Mouse (Mus musculus) adrenal gland, postnatal 10 days (tissue): Measurements from ENCODE around the gene Ftl1. TPM values are rescaled to one million over a fixed set of nuclear protein-coding genes. Genes with fewer than 3 reads are reported as not detected.
"Not testable (repeated sequence)": the region's sequence is repeated elsewhere in the genome, so short reads cannot be mapped to it uniquely, and the experiment has no call there.

ENCODE experiments used
- DNase-seq: peaks from one replicate; pipeline ENCODE4 v3.0.0; 2021; ENCODE audit warnings: mixed read lengths
- long read RNA-seq, 2 experiments: library from polyadenylated mRNA; stranded (forward); transcript quantifications; one replicate each; pipeline ENCODE4 v2.0.0; 2021
- total RNA-seq, 2 experiments: library from RNA; stranded (reverse); gene quantifications; 2 replicates each; pipeline ENCODE4 v1.2.3; 2021

The Ftl1 gene
- total RNA-seq, result 100 to 1,000 TPM; 527 to 606 TPM
- long read RNA-seq, experiment 1, transcript Ftl1-202 (4 exons, 943 nt), result minor isoform, 6 of 1,619 reads
- long read RNA-seq, experiment 1, transcript Ftl1-201 (4 exons, 968 nt), result major isoform, 1,577 of 1,619 reads
- long read RNA-seq, experiment 1, transcript Ftl1-205 (3 exons, 825 nt), result minor isoform, 10 of 1,619 reads
- long read RNA-seq, experiment 1, transcript Ftl1-206 (2 exons, 604 nt), result minor isoform, 8 of 1,619 reads
- long read RNA-seq, experiment 1, partial matches to known transcripts, result 6 of 1,619 reads
- long read RNA-seq, experiment 1, other reads (novel, unspliced or antisense), result 12 of 1,619 reads
- long read RNA-seq, experiment 2, transcript Ftl1-205 (3 exons, 825 nt), result minor isoform, 8 of 834 reads
- long read RNA-seq, experiment 2, transcript Ftl1-201 (4 exons, 968 nt), result major isoform, 814 of 834 reads
- long read RNA-seq, experiment 2, partial matches to known transcripts, result 2 of 834 reads
- long read RNA-seq, experiment 2, other reads (novel, unspliced or antisense), result 6 of 834 reads

DNA sequence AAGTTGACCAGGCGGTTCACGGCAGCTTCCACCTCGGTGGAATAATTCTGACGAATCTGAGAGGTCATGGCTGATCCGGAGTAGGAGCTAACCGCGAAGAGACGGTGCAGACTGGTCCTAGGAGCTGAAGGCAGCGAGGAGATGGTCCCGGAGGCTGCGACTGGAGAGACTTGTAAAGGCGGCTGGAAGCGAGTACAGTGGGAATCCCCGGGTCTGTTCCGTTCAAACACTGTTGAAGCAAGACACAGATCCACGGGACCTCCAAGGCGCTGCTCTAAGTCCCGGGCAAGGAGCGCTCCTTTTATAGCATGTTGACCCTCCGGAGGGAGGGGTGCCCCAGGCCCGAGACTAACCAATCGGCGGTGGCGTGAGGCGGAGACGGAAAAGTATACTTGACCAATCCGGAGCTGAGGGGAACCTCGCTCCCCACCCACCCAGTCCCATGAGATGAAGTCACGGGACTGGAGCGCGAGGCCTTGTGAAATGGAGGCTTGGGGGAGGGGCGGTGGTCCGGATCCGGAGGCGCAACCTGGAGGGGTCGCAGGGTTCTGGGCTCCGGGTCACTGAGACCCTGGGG lies at the start of gene Ftl1:
Ftl1 (minus strand) TSS at position 321 of the 577 bp plus-strand sequence.
- DNase-seq, result peak; percentile 97

GRCm38 (mm10) chr7:45509181-45509882 lies 49.6 kb upstream of the Ftl1 start:
- DNase-seq, result no peak

DNA sequence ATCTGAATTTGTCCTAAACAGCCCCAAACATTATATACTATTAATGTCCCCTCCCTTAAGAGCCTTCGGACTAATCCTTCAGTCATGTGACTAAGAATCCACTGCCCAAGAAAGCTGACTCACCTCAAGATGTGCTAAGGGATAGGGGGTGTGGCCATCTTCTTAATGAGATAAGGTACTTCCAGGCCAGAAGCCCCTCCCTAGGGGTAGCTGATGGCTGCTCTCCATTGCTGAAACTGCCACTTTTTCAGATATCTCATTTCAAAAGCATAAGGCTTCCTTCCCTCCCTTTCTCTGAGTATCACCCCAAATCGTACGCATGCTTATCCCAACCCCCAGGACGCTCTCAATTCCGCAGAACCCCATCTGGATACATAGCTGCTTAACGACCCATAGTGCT lies 48.9 kb upstream of the Ftl1 start:
- DNase-seq, result no peak

DNA sequence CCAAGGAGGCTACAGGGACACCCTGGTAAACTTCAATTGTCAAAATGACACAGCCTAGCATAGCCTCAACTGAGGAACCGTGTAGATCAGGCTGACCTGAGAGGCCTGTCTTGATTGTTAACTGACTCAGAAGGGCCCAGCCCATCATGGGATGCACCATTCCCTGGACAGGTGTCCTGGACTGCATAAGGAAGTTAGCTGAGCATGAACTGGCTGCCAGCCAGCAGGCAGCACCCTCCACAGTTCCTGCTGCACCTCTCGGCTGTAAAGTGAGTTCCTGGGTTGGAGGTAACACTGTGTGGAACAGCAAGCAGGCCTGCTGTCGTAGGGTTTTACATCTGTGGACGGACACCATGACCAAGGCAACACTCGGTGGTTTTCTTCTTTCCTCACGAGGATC lies 47.9 kb upstream of the Ftl1 start:
- no peak for DNase-seq

DNA sequence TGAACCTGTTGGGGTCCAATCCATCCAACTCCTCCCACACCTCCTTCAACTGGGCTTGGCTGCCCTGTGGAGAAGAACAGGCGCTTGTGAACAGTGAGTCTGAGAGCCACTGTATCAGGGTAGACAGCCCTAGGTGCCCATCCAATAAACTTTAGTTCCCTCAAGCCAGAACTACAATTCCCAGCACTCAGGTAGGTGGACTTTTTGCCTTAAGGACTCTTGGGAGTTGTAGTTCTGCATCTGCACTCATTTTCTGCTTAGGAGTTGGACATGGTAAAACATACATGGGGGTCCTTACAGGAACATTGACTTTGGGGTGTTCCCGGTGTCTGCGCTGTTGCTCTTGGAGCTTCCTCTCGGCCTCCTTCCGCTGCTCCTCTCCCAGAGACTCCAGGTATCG lies 38.7 kb upstream of the Ftl1 start:
- no peak for DNase-seq

- DNase-seq, result no peak
Measured at GRCm38 (mm10) chr7:45494548-45494947, 34.9 kb upstream of the Ftl1 start.

DNA sequence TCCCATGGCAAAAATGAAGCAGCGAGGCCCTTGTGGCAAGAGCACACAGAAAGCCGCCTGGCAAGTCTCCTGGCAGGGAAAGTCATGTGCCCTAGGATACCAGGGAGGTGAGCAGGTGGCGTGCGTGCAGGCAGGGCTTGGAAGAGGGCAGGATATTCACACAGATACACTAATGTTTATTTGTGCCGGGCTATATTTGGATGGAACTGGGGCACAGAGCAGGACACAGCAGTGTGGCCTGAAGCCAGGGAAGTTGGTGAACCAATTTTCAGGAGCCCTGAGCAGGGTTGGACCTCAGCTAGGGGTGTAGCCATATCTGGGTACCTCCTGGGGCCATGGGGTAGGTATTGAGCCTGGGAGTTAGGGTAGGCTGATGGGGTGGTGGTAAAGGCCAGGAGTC lies 33.3 kb upstream of the Ftl1 start:
- peak; percentile 41 for DNase-seq

DNA sequence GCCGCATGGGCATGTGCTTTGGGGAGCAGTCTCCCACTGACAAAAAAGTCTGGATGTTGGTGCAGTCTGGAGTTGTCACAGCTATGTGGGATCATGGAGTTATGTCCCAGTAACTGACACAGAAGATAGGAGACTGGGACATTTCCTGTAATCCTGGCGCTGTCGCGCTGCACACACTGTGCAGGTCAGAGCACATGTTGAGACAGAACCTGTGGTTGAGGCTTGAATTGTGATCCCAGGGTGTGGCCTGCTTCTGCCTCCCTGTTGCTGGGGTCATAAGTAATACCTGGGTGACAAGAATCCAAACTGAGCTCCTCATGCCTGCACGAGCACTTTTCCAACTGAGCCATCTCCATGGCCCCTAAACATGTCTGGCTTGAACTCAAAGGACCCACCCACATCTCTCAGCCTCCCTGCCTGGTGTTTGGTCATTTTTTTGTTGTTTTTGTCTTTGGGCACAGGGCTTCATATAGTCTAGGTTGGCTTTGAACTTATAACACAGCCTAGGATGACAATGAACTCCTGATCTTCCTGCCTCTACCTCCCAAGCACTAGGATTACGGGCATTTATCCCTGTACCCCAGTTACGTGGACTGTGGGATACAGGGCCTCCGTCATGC lies 32.7 kb upstream of the Ftl1 start:
- DNase-seq, result no peak

DNA sequence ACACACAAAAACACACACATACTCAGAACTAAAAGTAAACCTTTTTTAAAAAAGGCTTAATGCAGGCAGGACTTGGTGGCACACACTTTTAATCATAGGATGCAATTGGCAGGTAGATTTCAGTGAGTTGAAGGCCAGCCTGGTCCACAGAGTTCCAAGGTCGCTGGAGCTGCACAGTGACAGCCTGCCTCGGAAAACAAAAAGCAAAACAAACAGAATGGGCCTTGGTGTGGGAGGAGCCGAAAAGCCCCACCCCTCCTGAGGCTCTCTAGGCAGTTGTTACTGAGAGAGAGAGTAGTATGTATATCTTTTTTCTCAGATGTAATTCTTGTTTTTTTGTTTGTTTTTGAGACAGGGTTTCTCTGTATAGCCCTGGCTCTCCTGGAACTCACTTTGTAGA lies 31.6 kb upstream of the Ftl1 start:
- DNase-seq, result peak; percentile 71

- peak; percentile 57 for DNase-seq
Measured at GRCm38 (mm10) chr7:45490822-45491221, 31.1 kb upstream of the Ftl1 start.

GRCm38 (mm10) chr7:45489578-45489977 lies 29.9 kb upstream of the Ftl1 start:
- DNase-seq, result no peak

GRCm38 (mm10) chr7:45488293-45489204 lies 28.9 kb upstream of the Ftl1 start, which contains the start of gene Dhdh:
Gene Dhdh (minus strand): TSS chr7:45488805.
- DNase-seq, result peak; percentile 88

- DNase-seq, result peak; percentile 34
Measured at GRCm38 (mm10) chr7:45487861-45488292, 28.2 kb upstream of the Ftl1 start.

DNA sequence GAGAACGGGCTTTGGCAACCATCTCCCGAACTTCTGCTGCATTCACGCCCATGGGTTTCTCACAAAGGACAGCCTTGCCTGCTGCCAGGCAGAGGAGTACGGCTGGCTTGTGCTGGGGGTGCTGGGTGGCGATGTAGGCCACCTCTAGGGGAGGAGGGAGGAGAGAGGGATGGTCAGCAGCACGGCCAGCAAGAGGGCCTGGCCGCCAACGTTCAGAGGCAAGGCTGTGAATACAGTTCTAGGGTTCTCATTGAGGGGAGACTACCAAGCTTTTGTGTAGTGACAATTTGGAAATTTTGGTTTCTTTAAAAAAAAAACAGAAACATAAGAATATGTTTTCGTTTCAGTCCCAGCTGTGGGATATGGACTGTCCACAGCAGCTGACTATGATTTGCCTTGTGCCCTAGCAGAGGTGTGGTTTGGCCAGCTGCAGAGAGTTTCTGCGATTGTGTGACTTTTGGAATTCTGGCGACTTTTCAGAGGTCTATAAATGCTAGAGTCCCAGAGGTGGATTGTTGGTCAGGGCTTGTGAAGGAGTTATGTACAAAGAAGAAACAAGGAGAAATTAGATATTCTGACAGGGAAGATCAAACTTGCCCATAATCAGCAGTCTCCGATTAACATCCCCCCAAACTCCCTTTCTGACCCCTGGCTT lies 27.2 kb upstream of the Ftl1 start, which contains the start of gene Gm45808:
Gm45808 (minus strand) TSS at position 51 of the 655 bp plus-strand sequence.
- peak; percentile 44 for DNase-seq

- no peak for DNase-seq
Measured at GRCm38 (mm10) chr7:45486158-45486557, 26.5 kb upstream of the Ftl1 start.

GRCm38 (mm10) chr7:45484985-45485384 lies 25.3 kb upstream of the Ftl1 start:
- DNase-seq, result not testable (repeated sequence)

DNA sequence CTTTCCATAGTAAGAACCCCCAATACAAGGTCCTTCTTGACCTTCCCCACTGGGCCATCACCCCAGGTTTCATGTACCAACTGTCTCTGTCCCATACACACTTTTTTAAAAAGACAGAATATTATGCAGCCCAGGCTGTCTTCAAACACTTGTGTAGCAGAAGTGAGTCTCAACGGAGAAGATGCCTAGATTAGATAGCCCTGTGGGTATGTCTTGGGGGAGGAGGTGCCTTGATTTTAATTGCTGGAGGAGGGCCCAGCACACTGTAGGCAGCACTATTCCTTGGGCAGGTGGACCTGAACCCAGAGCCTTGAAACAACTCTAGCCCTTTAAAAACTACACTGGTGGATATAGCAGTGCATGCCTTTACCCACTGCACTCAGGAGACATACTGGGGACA lies 22.5 kb upstream of the Ftl1 start:
- no peak for DNase-seq

- peak; percentile 68 for DNase-seq
Measured at GRCm38 (mm10) chr7:45481374-45481927, 21.8 kb upstream of the Ftl1 start, which contains the start of gene Tulp2. Gene Tulp2 (plus strand): TSS chr7:45481877.

DNA sequence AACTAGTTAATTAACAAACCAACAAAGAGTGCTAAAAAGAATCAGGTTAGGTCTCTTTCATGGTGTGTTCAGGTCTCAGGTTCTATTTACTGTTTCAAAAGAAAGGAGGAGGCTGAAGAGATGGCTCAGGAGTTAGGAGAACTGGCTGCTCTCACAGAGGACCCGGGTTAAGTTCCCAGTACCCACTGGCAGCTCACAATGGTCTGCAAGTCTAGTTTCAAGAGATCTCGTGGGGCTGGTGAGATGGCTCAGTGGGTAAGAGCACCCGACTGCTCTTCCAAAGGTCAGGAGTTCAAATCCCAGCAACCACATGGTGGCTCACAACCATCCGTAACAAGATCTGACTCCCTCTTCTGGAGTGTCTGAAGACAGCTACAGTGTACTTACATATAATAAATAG lies 20.6 kb upstream of the Ftl1 start:
- not testable (repeated sequence) for DNase-seq

- DNase-seq, result no peak
Measured at GRCm38 (mm10) chr7:45478774-45479173, 19.1 kb upstream of the Ftl1 start.
